Comparison of ENCODE assay signal across 17 mouse cellular contexts in the genomic region with DNA sequence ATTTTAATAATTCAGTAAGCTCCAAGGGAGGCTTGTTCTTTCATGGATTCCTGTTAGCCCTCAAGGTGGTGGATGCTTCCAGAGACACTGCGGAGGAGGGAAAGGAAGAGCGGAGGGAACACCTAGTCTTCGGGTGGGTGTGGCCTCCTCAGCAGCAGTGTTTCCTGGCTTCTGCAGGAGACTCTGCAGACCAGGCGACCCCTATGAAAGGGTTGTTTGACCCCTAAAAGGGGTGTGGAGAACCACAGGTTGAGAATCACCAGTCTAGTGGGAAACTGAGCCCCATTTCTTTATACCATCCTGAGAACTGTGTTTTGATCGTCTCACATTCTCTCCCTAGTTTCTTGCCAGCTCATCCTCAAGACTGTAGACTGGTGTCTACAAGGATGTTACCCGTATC.
A peak's percentile ranks its signal among the peaks of the same experiment; 100 is the strongest.
DNase-seq lines count a peak whose midpoint lies in the region; ATAC-seq lines count a peak whose summit lies in the region.
"Had no signal": no experiment of that assay in that cellular context is flagged by ENCODE, and none has a peak within 500 bp of the region (broad histone marks: within the 10 kb centered on the region; RNA-seq: fewer than 3 reads in every experiment).

No protein-coding gene starts in this region.

- no peak overlapping the region for H3K4me3 ChIP-seq in midbrain, embryonic 11.5 days (ENCODE audit: low read depth, low read length)
- no peak overlapping the region for H3K4me3 ChIP-seq in midbrain, embryonic 14.5 days (replicated peaks; ENCODE audit: low read depth, low read length)
- H3K4me3 ChIP-seq in forebrain, embryonic 15.5 days = no peak overlapping the region
- H3K4me3 ChIP-seq: erythroblast, embryonic 14.5 days; gastrocnemius, adult 2 months; heart, adult 2 months; left cerebral cortex, adult 2 months; stomach, embryonic 15.5 days had no signal

- H3K27ac ChIP-seq in midbrain, embryonic 11.5 days (ENCODE audit: low read depth, low read length) = peak overlapping the region; percentile 82; the same call in 1 of the 2 replicates
- no peak overlapping the region for H3K27ac ChIP-seq in midbrain, embryonic 14.5 days (replicated peaks; ENCODE audit: low read depth, low read length)
- H3K27ac ChIP-seq in forebrain, embryonic 15.5 days (replicated peaks) = 0 out of 2 replicates have a peak overlapping the region, but pooled peaks have one; percentile 46
- H3K27ac ChIP-seq: heart, adult 2 months had no signal

- H3K4me2 ChIP-seq in midbrain, embryonic 11.5 days = no peak overlapping the region; the same call in 1 of the 2 replicates
- H3K4me2 ChIP-seq in midbrain, embryonic 14.5 days (ENCODE audit: low read length) = no peak overlapping the region
- H3K4me2 ChIP-seq in forebrain, embryonic 15.5 days (replicated peaks) = no peak overlapping the region

- no peak for ATAC-seq in midbrain, embryonic 11.5 days (ENCODE audit: low FRiP score)
- no peak for ATAC-seq in midbrain, embryonic 14.5 days (ENCODE audit: low FRiP score, low TSS enrichment)
- no peak for ATAC-seq in forebrain, embryonic 15.5 days (replicated peaks)

- peak; percentile 76 for DNase-seq in heart, adult 11 months
- no peak for DNase-seq in heart, adult 18-20 months
- peak; percentile 82 for DNase-seq in midbrain, embryonic 11.5 days (ENCODE audit: low spot score, missing footprints)
- no peak for DNase-seq in midbrain, embryonic 14.5 days
- no peak for DNase-seq in thymus, postnatal 25 days
- no peak for DNase-seq in lung, postnatal 36 days
- DNase-seq in retina, postnatal 1 day = no peak
- DNase-seq: adrenal gland, postnatal 25 days; gastrocnemius, adult 2 months; liver; lung, adult 18-20 months; spleen, adult 18-20 months had no signal

- H3K9me3 ChIP-seq in midbrain, embryonic 11.5 days (ENCODE audit: control insufficient read depth, low read length) = no peaks in the 10 kb centered on the region
- no peaks in the 10 kb centered on the region for H3K9me3 ChIP-seq in midbrain, embryonic 14.5 days (ENCODE audit: control insufficient read depth, low read length)
- no peaks in the 10 kb centered on the region for H3K9me3 ChIP-seq in forebrain, embryonic 15.5 days
- H3K9me3 ChIP-seq: stomach, embryonic 15.5 days had no signal

- no peaks in the 10 kb centered on the region; the same call in 1 of the 2 replicates for H3K27me3 ChIP-seq in midbrain, embryonic 11.5 days (ENCODE audit: control insufficient read depth, insufficient read depth, low read length)
- H3K27me3 ChIP-seq in midbrain, embryonic 14.5 days (ENCODE audit: control insufficient read depth, insufficient read depth, low read length) = no peaks in the 10 kb centered on the region; the same call in 1 of the 2 replicates
- no peaks in the 10 kb centered on the region for H3K27me3 ChIP-seq in forebrain, embryonic 15.5 days
- H3K27me3 ChIP-seq: stomach, embryonic 15.5 days had no signal

- H3K4me1 ChIP-seq in midbrain, embryonic 11.5 days (ENCODE audit: control insufficient read depth, insufficient read depth, low read length) = peaks cover 21% of the 10 kb centered on the region
- H3K4me1 ChIP-seq in midbrain, embryonic 14.5 days (ENCODE audit: control insufficient read depth, insufficient read depth, low read length) = peaks cover 19% of the 10 kb centered on the region
- peaks cover 33% of the 10 kb centered on the region for H3K4me1 ChIP-seq in forebrain, embryonic 15.5 days

- WGBS in midbrain, embryonic 11.5 days = 76% methylated on average over 6 of the region's 6 CpGs
- WGBS in midbrain, embryonic 14.5 days = 72% methylated on average over 6 of the region's 6 CpGs
- WGBS in forebrain, embryonic 15.5 days = 88% methylated on average over 6 of the region's 6 CpGs

- no peaks in the 10 kb centered on the region for H3K36me3 ChIP-seq in midbrain, embryonic 11.5 days (ENCODE audit: control insufficient read depth, insufficient read depth, low read length)
- no peaks in the 10 kb centered on the region for H3K36me3 ChIP-seq in midbrain, embryonic 14.5 days (ENCODE audit: control insufficient read depth, insufficient read depth, low read length)
- H3K36me3 ChIP-seq in forebrain, embryonic 15.5 days = no peaks in the 10 kb centered on the region
- H3K36me3 ChIP-seq: stomach, embryonic 15.5 days had no signal

- no peak overlapping the region for H3K9ac ChIP-seq in midbrain, embryonic 11.5 days (ENCODE audit: low read length)
- H3K9ac ChIP-seq in midbrain, embryonic 14.5 days (replicated peaks; ENCODE audit: low read length) = no peak overlapping the region
- no peak overlapping the region for H3K9ac ChIP-seq in forebrain, embryonic 15.5 days (replicated peaks)
- H3K9ac ChIP-seq: stomach, embryonic 15.5 days had no signal

Comparison
In these comparisons a context has a peak if more than half of its experiments do, and no peak if none do; other contexts are left out.
1. DNase-seq: peak in heart, adult 11 months (single experiment) and midbrain, embryonic 11.5 days (single experiment); none in heart, adult 18-20 months (0 of 2), midbrain, embryonic 14.5 days (single experiment), thymus, postnatal 25 days (single experiment), lung, postnatal 36 days (single experiment) and retina, postnatal 1 day (single experiment).